Mouse (Mus musculus) liver, adult (tissue): ENCODE measurements at regions not wholly inside any gene's neighbourhood (a gene's known extent, or its start where the extent isn't known, plus 50 kb on each side); places are given as distances from the start of the nearest gene placed in this dataset.

Experiments used
- GATA4 ChIP-seq: IDR thresholded peaks from 2 replicates; pipeline ENCODE4 v1.6.1; 2014; ENCODE audit warnings: mild to moderate bottlenecking, low read length; ENCODE audit not compliant: insufficient replicate concordance

DNA sequence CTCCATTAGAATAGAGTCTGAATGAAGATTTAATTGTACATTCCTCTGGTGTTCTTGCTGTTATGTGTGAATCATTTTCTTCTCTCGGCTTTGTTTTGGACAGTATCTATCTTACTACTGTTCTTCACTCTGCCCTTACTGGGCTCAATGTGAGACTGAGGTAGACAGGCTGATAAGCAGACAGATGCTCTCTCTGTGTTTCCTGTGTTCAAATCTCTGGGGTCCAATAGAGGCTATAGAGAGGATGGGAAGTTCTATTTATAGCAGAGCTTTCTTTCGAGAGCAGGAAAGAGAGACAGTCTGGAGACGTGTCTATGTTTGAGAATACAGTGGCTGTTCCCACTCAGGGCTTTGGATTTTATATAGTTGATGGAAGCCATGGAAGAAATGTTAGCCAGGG is 140.5 kb upstream of the Tet2 start:
- no peak for TF ChIP-seq GATA4

DNA sequence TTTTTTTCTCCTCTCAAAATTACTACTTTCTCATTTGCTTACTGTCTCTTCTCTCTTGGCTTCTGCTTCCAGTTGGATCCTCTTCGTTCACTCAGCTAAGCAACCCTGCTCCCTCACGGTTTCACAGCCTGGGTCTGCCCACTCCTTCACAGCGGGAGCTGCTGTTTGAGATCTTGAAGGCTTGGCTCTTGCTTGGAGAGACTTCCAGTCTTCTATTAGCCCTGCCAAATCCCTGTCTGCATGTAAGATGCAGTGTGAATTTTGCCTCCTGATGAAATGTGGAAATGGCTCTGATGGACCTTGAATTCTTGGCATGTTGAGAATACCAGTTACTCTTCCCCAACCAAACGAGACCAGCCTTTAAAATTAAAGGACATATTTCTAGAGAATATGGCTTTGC is 149.1 kb upstream of the Tet2 start:
- no peak for TF ChIP-seq GATA4

DNA sequence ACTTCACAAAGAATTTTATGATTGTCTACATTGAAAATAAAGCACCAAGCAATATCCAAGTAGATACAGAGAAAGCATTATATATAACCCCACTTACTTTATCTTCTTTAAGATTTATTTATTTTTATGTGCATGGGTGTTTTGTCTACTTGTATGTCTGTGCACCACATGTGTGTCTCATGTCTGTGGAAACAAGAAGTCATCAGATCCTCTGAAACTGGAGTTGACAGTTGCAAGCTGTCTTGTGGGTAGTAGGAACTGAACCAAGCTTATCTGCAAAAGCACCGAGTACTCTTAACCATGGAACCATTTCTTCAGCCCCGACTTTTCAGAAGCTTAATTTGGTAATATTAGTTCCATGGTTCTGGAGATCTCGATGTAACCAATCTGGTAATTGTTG is 151.2 kb upstream of the Tet2 start:
- no peak for TF ChIP-seq GATA4

DNA sequence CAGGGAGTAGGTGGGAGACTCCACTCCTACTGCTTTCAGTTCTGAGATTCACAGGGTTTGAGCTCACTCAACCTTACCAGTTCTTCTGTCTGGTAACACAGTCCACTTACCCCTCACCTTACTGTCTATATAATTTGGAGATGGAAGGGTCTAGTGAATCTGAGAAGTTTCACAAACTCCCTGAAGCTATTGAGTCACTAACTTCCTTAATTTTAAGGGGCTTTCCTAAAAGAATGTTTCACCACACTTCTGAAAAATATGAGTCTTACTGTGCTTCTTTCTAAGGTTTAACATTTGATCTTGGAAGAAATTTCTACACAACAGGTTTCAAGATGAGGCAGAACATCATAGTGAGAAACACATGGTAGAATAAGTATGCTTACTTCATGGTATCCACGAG is 166.6 kb upstream of the Tet2 start:
- TF ChIP-seq GATA4 = no peak

DNA sequence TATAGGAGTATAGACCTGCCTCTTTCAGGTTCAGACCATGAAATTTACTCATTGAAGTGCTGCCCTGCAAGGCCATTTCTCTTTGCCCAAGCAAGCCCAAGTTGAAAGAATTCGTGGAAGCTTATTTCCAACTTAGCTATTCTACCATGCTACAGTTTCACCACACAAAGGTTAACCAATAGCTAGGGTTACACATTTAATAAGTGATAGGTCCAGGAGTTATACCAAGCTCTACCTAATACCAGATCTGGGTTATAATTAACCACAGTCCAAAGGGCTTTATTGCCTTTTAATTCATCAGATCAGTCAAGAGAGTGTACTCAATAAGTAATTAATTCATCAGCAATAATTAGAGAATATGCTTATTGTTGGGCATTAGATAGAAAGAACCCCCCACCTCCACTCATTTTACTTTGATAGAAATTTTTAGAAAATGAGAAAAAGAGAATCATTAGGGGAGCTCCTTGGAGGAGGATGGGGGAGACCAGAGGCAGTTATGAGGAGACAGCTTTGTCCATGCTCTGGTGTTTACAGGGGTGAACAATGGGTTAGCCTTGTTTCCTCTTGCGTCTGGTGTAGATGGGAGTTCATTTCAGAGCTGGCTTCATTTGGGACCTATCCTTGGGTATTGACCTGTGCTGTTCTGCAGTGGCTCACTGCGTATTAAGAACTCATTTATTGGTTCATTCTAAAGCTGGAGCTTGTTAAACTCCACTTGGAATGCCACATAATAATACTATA is 177.8 kb upstream of the Tet2 start:
- no peak for TF ChIP-seq GATA4

DNA sequence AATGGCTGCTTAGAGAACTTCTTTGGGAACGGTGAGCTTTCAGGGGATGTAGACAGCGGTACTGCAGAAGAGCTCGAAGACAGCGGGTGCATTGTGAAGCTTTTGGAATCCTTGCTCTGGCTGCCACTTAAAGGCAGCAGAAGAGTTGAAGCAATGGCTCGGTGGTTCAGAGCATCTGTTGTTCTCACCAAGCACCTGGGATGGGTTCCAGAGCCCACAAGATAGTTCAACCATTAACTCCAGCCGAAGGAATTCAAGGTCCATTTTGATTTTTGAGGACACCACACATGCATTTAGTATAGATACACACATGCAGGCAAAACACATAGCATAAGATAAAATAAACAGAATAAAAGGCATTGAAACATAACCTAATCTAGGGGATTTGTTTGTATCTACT is 181.9 kb upstream of the Tet2 start:
- TF ChIP-seq GATA4 = no peak

DNA sequence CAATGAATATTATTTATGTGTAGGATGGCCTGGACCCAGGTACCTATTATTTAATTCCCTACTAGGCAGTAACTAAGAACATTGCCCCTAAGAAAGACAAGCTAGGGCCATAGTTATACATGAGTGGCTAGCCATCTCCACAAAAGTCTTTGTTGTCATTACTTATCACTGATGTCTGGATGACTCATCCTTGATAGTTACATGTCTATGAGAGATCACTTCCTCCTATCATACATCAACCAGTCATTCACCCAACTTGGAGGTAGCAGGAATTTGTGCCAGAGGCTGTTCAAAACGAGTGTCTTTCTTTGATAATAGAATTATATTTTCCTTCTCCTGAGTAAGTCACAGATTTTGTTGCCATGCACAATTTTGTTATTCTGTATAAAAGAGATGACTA is 190.7 kb upstream of the Tet2 start:
- TF ChIP-seq GATA4 = no peak

DNA sequence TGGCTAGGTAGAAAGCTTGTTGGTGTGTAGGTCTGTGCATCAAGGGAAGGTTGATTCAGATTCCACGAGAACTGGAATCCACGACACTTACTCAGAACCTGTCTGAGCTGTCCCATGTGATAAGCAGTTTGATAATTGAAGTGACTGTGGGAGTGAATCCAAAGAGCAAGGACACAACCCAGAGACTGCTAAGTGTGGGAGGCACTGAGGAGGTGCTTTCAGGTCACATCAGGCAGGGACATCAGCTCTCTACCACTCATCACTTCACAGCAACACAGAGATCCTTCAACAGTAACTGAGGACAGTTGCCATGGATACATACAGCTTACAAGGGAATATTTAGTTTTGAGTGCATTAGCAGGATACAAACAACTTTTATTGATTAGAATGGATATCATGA is 194.0 kb upstream of the Tet2 start:
- TF ChIP-seq GATA4 = no peak

DNA sequence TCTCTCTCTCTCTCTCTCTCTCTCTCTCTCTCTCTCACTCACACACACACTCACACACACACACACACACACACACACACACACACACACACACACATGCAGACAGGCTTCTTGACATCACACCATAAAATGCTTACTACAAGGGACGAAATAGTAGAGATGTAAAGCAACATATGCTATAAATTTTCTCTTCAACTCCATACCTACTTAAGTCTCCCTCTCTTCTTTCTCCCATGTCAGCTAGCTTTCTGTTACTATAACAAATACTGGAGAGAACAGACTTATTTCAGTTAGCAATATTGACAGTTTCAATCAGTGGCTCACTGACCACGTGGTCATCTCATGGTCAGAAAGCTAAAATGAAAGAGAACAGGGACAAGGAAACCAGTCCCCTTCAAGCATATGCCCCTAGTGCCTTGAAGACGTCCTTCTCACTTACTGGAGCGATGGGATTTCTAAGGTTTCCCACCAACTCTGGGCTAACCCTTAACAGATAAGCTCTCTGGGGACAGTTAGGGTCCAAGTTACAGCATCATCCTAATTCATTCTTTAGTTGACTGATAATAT is 199.7 kb upstream of the Tet2 start:
- no peak for TF ChIP-seq GATA4

DNA sequence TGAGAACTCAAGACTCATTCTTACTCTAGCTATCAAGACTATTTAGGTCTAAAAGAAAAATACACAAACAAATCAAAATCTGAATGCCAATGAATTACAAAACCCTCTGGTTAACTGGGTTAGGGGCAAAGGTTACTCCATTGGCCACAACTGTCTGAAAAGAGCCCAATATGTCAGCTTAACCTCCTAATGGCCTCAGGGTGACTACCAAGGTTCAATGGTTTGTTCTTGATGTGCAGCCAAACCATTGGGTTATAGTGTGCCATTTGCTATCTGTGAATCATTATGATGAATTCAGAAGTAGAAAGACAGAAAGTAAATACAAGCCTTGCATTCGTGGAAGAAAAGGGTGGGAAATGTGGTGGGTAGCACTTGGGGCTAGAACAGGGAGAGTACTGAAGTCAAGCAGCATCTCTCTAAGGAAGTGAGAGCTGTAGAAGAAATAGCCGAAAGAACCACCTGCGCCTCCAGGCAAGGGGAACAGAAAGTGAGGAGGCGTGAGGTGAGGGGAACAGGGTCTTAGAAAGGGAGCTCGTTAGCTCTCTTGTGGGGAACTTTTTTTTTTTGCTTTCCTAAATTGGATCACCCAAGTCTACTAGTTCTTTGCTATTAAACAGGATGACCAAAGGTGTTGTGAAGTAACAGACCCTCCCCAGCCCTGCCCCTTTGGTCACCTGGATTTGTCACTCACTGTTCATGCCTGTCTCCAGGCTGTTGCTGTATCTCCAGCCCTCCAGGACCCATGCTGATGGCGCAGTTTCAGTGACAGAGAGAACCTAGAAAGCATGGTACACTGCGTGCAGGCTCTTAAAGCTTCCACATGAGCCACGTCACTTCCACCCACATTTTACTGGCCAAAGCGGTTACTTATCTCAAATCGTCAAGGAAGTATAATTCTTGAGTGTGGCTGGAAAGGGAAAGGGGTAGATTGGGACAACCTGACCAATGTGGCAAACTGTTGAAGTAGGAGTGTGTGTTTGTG is 204.1 kb upstream of the Tet2 start:
- no peak for TF ChIP-seq GATA4

DNA sequence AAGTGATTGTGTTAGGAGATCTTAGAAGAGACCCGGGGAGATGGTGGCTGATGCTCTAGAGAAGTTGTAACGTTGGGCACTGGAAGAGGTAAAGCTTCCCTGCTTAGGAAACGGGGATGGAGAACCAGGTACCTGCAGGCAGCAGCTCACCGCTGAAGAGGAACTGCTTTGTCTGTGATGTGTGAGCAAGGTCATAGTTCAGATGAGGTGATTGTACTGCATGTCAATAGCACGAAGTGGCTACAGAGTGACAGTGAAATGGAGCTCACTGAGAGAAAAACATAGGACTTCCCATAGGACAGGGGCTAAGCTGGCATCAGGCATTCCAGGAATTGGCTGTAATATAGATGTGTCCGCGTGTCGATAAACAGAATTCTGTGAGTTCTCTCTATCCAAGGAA is 205.1 kb upstream of the Tet2 start:
- no peak for TF ChIP-seq GATA4

DNA sequence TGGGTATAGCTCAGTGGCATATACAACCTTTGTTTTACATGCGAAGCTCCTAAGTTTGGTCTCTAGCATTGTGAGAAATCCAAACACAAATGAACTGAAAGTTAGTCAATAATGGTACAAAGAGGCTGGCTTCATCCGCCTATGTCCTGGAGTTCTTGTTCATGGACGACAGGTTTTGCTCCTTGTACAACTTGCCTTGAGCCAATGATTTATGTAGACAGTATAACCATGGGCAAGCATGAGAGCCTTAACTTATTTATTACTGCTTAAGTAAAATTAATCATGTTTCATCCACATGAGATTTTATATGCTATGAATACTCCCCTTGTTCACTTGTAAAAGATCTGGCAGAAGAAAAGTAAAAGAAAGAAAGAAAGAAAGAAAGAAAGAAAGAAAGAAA is 205.7 kb upstream of the Tet2 start:
- TF ChIP-seq GATA4 = no peak

DNA sequence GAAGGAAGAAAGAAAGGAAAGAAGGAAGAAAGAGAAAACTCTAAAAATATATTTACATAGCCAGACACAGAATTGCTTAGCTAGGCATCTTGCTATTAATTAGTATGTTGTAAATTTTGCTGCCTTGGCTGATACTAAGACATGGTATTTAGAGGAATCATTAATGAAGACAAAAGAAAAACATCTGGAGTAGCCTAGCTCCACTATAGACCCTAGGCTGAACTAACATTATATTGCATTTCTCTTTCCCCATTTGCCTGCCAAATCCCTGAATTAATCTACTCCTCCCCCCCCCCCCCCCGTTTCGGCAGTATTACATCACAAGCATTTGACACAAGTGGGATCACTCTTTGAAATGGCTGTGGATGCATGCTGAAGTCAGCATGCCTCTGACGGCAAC is 206.1 kb upstream of the Tet2 start:
- no peak for TF ChIP-seq GATA4

DNA sequence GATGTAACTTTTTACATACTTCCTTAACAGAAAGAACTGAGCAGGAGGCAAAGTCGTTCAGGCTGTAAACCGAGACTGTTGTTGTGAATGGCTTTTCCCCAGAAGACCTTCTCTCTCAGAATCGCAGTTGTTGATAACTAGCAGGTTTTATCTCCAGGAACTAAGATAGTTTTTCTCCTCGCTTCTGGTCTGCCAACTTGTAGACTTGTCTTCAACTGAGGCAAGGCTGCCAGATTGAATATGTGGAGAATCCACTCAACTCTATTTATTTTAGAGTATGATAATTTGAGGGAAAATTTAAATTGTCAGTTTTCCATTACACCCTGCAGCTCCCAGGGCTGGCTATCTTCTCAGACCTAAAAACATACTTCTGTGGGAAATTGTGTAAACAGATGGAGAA is 206.6 kb upstream of the Tet2 start:
- no peak for TF ChIP-seq GATA4

DNA sequence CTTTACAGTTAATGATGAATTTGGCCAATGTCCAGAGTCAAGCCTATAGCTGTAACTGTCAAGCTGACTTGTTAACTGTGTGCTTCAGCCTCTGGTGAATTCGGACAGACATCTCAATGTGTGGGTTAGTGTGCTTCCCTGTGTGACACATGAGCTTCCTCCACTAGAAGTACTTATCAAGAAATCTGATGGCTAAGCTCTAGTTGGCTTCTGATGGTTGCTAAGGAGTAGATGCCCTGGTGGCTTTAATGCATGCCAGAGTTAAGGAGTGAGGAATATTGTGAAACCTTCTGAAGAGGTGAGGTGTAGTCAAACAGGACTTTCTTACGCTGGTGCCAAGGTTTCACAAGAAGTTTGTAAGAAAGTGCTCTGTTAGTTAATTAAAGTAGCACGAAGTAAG is 208.1 kb upstream of the Tet2 start:
- no peak for TF ChIP-seq GATA4
